Mouse (Mus musculus): ENCODE measurements at regions not wholly inside any gene's neighbourhood (a gene's known extent, or its start where the extent isn't known, plus 50 kb on each side); places are given as distances from the start of the nearest gene placed in this dataset.

- no peak overlapping the region for H3K4me3 ChIP-seq (ENCODE audit: insufficient read depth, low read length)
Observed at GRCm38 (mm10) chr13:60434221-60435210, 167.2 kb upstream of the Dapk1 start.

GRCm38 (mm10) chr13:60435333-60435732 is 166.4 kb upstream of the Dapk1 start:
- Histone ChIP-seq H3K4me3 (ENCODE audit: insufficient read depth, low read length) (no peak overlapping the region), H3K4me1 (ENCODE audit: control insufficient read depth, insufficient read depth, low read length) (no peaks in the 10 kb centered on the region), H3K27ac (ENCODE audit: insufficient read depth, low read length) (no peak overlapping the region)
- TF ChIP-seq CTCF (IDR thresholded peaks at IDR 0.05; ENCODE audit: extremely low read depth, insufficient read depth, low read length) (no peak), POLR2A (IDR thresholded peaks at IDR 0.05; ENCODE audit: extremely low read depth, insufficient read depth, low read length) (no peak)

More at GRCm38 (mm10) chr13:60434221-60435210, 167.2 kb upstream of the Dapk1 start:
- TF ChIP-seq CTCF (IDR thresholded peaks at IDR 0.05; ENCODE audit: extremely low read depth, insufficient read depth, low read length) (no peak), POLR2A (IDR thresholded peaks at IDR 0.05; ENCODE audit: extremely low read depth, insufficient read depth, low read length) (no peak)
- H3K27ac ChIP-seq (ENCODE audit: insufficient read depth, low read length) = no peak overlapping the region
- H3K4me1 ChIP-seq (ENCODE audit: control insufficient read depth, insufficient read depth, low read length) = no peaks in the 10 kb centered on the region

DNA sequence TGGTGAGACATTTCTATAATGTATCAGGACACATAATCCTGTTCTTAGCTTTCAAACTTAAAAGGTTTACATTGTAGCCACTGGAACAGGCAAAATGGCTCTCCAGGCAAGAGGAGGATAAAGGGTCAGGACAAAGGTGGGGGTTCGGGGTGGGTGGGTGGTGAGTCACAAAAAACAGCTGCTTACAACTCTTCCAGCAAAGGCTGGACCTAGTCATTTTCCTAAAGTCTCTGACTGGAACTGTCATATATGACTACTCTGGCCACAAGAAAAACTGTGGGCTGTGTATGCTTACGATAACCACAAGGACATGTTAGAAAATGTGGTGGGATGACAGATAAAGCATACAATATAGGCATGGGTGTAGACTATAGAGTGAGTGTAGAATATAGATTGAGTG is 163.6 kb upstream of the Dapk1 start:
- Histone ChIP-seq H3K27ac (ENCODE audit: insufficient read depth, low read length) (no peak overlapping the region), H3K4me3 (ENCODE audit: insufficient read depth, low read length) (no peak overlapping the region), H3K4me1 (ENCODE audit: control insufficient read depth, insufficient read depth, low read length) (no peaks in the 10 kb centered on the region)
- no peak for TF ChIP-seq CTCF (IDR thresholded peaks at IDR 0.05; ENCODE audit: extremely low read depth, insufficient read depth, low read length)
- no peak for TF ChIP-seq POLR2A (IDR thresholded peaks at IDR 0.05; ENCODE audit: extremely low read depth, insufficient read depth, low read length)

GRCm38 (mm10) chr13:60440586-60440985 is 161.2 kb upstream of the Dapk1 start:
- H3K27ac ChIP-seq (ENCODE audit: insufficient read depth, low read length) = no peak overlapping the region
- TF ChIP-seq CTCF (IDR thresholded peaks at IDR 0.05; ENCODE audit: extremely low read depth, insufficient read depth, low read length) (no peak), POLR2A (IDR thresholded peaks at IDR 0.05; ENCODE audit: extremely low read depth, insufficient read depth, low read length) (no peak)

GRCm38 (mm10) chr13:60445164-60445563 is 156.6 kb upstream of the Dapk1 start:
- no peak overlapping the region for H3K4me3 ChIP-seq (ENCODE audit: insufficient read depth, low read length)
- H3K4me1 ChIP-seq (ENCODE audit: control insufficient read depth, insufficient read depth, low read length) = no peaks in the 10 kb centered on the region
- H3K27ac ChIP-seq (ENCODE audit: insufficient read depth, low read length) = no peak overlapping the region
- TF ChIP-seq POLR2A (IDR thresholded peaks at IDR 0.05; ENCODE audit: extremely low read depth, insufficient read depth, low read length) (no peak), CTCF (IDR thresholded peaks at IDR 0.05; ENCODE audit: extremely low read depth, insufficient read depth, low read length) (no peak)

More at GRCm38 (mm10) chr13:60440586-60440985, 161.2 kb upstream of the Dapk1 start:
- Histone ChIP-seq H3K4me3 (ENCODE audit: insufficient read depth, low read length) (no peak overlapping the region), H3K4me1 (ENCODE audit: control insufficient read depth, insufficient read depth, low read length) (no peaks in the 10 kb centered on the region)

- no peak overlapping the region for H3K4me3 ChIP-seq (ENCODE audit: insufficient read depth, low read length)
- no peak overlapping the region for H3K27ac ChIP-seq (ENCODE audit: insufficient read depth, low read length)
- TF ChIP-seq CTCF (IDR thresholded peaks at IDR 0.05; ENCODE audit: extremely low read depth, insufficient read depth, low read length) (peak; percentile 30; the same call in 1 of the 2 replicates), POLR2A (IDR thresholded peaks at IDR 0.05; ENCODE audit: extremely low read depth, insufficient read depth, low read length) (no peak)
- no peaks in the 10 kb centered on the region for H3K4me1 ChIP-seq (ENCODE audit: control insufficient read depth, insufficient read depth, low read length)
Observed at GRCm38 (mm10) chr13:60446926-60447325, 154.8 kb upstream of the Dapk1 start.

DNA sequence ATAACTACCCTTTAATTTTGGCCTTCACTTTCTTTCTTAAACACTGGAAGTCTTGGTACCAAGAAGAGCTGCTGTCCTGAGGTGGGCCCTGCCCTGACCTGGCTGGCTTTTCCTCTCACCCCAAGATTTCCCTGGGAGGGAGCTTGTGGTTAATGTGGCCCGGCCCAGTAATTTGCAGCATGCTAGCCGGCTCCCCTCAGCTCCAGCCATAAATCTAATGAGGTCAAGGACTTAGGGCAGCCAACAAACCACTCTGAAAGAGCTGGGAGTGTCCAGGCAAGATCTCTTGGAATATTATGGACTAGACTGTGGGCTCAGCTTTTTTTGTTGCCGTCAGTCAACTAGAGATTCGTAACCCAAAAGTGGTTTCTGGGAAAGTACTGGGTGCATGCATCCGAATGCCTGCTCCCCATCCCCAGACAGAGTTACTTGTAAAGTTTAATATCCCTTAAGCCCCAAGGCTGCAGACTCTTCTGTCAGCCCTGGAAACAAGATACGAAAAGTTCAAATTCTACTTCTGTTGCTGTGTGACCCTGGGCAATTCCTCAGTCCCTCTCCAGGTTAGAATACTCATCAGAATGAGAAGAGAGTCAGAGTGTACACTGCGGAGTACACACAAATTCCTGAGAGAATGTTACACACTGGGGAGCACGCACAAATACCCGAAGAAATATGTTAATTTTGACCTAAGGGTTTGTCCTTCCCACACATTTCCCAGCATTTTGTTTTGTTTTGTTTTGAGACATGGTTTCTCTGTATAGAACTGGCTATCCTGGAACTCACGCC is 150.8 kb upstream of the Dapk1 start:
- Histone ChIP-seq H3K27ac (ENCODE audit: insufficient read depth, low read length) (no peak overlapping the region), H3K4me1 (ENCODE audit: control insufficient read depth, insufficient read depth, low read length) (no peaks in the 10 kb centered on the region), H3K4me3 (ENCODE audit: insufficient read depth, low read length) (no peak overlapping the region)
- TF ChIP-seq POLR2A (IDR thresholded peaks at IDR 0.05; ENCODE audit: extremely low read depth, insufficient read depth, low read length) (no peak), CTCF (IDR thresholded peaks at IDR 0.05; ENCODE audit: extremely low read depth, insufficient read depth, low read length) (no peak)

DNA sequence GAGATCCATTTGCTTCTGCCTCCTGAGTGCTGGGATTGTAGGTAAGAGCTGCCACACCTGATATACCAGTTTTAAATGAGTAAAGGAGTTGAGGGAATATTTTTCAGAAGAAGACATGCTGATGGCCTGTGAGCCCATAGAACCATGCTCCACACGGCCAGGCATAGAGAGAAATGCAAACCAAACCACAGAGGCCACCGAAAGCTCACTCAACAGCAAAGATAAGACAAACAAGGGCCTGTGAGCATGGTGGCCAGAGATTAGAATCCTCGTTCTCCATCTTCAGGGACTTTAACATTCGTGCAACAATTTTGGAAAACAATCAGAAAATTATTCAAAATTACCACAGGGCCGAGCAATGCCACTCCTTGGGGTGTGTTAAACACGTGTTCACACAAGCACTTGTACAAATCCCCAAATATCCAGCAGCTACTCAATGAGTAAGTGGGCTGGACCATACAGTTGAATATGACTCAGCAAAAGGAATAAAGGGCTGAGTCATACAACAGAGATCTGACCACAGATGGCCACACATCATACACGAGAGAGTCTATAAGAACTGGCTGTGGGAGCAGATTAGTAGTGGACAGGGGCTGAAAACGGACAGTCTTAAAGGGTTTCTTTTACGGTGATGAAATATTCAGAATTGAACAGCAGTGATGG is 147.8 kb upstream of the Dapk1 start:
- Histone ChIP-seq H3K4me3 (ENCODE audit: insufficient read depth, low read length) (no peak overlapping the region), H3K4me1 (ENCODE audit: control insufficient read depth, insufficient read depth, low read length) (no peaks in the 10 kb centered on the region), H3K27ac (ENCODE audit: insufficient read depth, low read length) (no peak overlapping the region)
- TF ChIP-seq POLR2A (IDR thresholded peaks at IDR 0.05; ENCODE audit: extremely low read depth, insufficient read depth, low read length) (no peak), CTCF (IDR thresholded peaks at IDR 0.05; ENCODE audit: extremely low read depth, insufficient read depth, low read length) (no peak)

DNA sequence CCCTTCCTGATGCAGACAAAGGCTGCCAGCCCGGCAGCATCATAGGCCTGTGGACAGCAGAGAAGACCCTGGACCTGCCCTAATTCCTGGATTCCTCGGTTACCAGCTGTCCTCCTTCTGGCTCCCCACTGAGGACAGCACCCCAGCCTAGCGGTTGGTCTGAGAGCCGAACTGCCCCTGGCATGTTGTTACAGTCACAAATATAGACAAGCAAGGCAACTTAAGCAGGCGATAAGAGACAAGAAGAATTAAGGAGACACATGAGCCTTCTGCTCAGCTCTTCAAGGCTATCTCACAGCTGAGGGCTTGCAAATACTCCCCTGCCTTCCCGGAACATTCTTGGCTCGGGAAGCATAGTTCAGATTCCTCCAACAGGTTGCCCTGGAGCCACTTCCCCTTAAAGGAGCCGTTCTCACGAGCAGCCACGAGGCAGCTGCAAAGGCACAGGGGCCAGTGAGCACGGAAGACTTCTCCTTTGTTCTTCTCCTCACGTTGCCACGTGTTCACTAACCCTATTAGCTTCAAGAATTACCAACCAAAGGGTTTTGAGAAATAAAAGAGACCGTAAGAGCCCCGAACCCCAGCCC is 146.6 kb upstream of the Dapk1 start:
- Histone ChIP-seq H3K4me1 (ENCODE audit: control insufficient read depth, insufficient read depth, low read length) (no peaks in the 10 kb centered on the region), H3K27ac (ENCODE audit: insufficient read depth, low read length) (no peak overlapping the region), H3K4me3 (ENCODE audit: insufficient read depth, low read length) (no peak overlapping the region)
- TF ChIP-seq CTCF (IDR thresholded peaks at IDR 0.05; ENCODE audit: extremely low read depth, insufficient read depth, low read length) = no peak
